Mouse (Mus musculus): Measurements from ENCODE around the gene 1700029H14Rik. TPM values are rescaled to one million over a fixed set of nuclear protein-coding genes. Genes with fewer than 3 reads are reported as not detected.

The 1700029H14Rik gene
- total RNA-seq, 1 experiment = not detected

DNA sequence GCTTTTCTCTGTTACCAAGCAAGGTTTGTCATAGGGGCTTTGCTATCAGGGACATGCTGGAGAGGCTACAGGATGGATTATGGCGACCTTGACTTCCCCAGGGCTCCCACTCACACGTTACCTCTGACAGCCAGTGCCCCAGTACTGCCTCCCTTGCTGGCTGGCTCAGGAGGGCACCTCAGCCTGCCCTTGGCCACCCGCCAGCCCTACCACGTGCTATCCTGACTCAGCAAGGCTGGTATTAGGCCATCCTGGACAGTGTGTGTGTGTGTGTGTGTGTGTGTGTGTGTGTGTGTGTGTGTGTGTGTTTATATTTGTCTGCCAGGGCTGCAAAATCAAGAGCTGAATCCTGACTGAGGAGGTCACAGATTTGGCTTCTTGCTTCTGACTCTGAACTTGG is 55.4 kb downstream of the 1700029H14Rik start:
- in situ Hi-C loops (cut with MboI; ENCODE audit: low sequenced_read_pairs in 2 of 2, unreplicated experiment in 2 of 2) = no loop called here
- DNase-seq (ENCODE audit: low read depth, low spot score) = no peak
- Histone ChIP-seq H3K4me3 (ENCODE audit: insufficient read depth in 1 of 2, low read depth in 1 of 2, low read length in 2 of 2, poor library complexity in 1 of 2, severe bottlenecking in 1 of 2) (no peak overlapping the region), H3K27ac (ENCODE audit: insufficient read depth, low read depth, low read length, poor library complexity, severe bottlenecking) (no peak overlapping the region), H3K9me3 (ENCODE audit: control insufficient read depth, insufficient read depth, low read depth, low read length) (no peaks in the 10 kb centered on the region), H3K9ac (ENCODE audit: insufficient read depth, low read depth, low read length, poor library complexity, severe bottlenecking) (no peak overlapping the region), H3K4me1 (ENCODE audit: control insufficient read depth in 2 of 2, insufficient read depth in 2 of 2, low read length in 2 of 2, poor library complexity in 1 of 2) (peaks cover 0 to 2% of the 10 kb centered on the region in 2 experiments; a peak in 1 of 4 replicates), H3K36me3 (ENCODE audit: control insufficient read depth, insufficient read depth, low read length, poor library complexity, severe bottlenecking) (no peaks in the 10 kb centered on the region)
- no peak for TF ChIP-seq HCFC1 (IDR thresholded peaks at IDR 0.05; ENCODE audit: borderline replicate concordance, insufficient read depth, low read length)
- TF ChIP-seq ZNF384 (IDR thresholded peaks at IDR 0.05; ENCODE audit: low read depth, low read length) = no peak
- no peak for TF ChIP-seq CHD2 (IDR thresholded peaks at IDR 0.05; ENCODE audit: low read depth, low read length)
- TF ChIP-seq ZC3H11A (IDR thresholded peaks at IDR 0.05; ENCODE audit: borderline replicate concordance, low read depth, low read length) = no peak
- TF ChIP-seq MAFK (IDR thresholded peaks at IDR 0.05; ENCODE audit: insufficient read depth, low read depth, low read length) = no peak

DNA sequence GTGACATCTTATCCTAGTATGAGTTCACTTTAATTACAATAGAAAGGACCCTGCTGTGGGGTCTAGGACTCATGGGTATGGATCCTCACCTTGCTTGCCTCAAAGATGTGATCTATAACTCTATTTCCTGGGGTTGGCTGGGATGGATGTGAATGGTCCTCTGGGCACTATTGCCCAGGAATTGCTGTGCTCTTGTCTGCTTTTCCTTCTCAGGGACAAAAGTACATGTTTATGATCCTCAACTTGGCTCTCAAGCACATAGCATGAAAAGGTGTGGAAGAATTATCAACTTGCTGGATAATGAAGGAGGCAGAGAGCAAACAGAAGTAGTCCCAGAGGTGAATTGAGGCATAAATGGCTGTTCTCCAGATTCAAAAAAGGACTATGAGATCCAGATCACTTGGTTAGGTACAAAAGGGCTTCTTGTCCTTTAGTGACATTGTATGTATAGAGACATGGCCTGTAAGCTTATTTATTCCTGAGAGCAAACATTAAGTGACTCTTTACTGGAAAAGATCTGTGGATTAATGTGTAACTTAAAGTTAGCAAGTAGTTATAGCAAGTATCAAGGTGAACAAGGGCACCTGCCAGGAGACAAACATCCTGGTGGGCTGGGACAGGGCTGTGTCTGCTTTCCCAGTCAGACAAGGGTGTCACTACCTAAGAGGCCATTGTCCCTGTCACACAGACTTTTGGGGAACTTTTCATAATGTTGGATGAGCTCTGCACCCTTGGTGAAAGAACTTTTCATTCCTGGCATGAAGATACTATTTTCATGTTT is 57.2 kb downstream of the 1700029H14Rik start:
- Histone ChIP-seq H3K27ac (ENCODE audit: insufficient read depth, low read depth, low read length, poor library complexity, severe bottlenecking) (no peak overlapping the region), H3K4me1 (ENCODE audit: control insufficient read depth in 2 of 2, insufficient read depth in 2 of 2, low read length in 2 of 2, poor library complexity in 1 of 2) (peaks cover 0 to 2% of the 10 kb centered on the region in 2 experiments; a peak in 1 of 4 replicates), H3K9ac (ENCODE audit: insufficient read depth, low read depth, low read length, poor library complexity, severe bottlenecking) (no peak overlapping the region), H3K36me3 (ENCODE audit: control insufficient read depth, insufficient read depth, low read length, poor library complexity, severe bottlenecking) (no peaks in the 10 kb centered on the region), H3K9me3 (ENCODE audit: control insufficient read depth, insufficient read depth, low read depth, low read length) (no peaks in the 10 kb centered on the region), H3K4me3 (ENCODE audit: insufficient read depth in 1 of 2, low read depth in 1 of 2, low read length in 2 of 2, poor library complexity in 1 of 2, severe bottlenecking in 1 of 2) (no peak overlapping the region)
- in situ Hi-C loops (cut with MboI; ENCODE audit: low sequenced_read_pairs in 2 of 2, unreplicated experiment in 2 of 2) = no loop called here
- TF ChIP-seq HCFC1 (IDR thresholded peaks at IDR 0.05; ENCODE audit: borderline replicate concordance, insufficient read depth, low read length) (no peak), CHD2 (IDR thresholded peaks at IDR 0.05; ENCODE audit: low read depth, low read length) (no peak), ZC3H11A (IDR thresholded peaks at IDR 0.05; ENCODE audit: borderline replicate concordance, low read depth, low read length) (no peak), ZNF384 (IDR thresholded peaks at IDR 0.05; ENCODE audit: low read depth, low read length) (no peak), MAFK (IDR thresholded peaks at IDR 0.05; ENCODE audit: insufficient read depth, low read depth, low read length) (no peak)
- no peak for DNase-seq (ENCODE audit: low read depth, low spot score)

DNA sequence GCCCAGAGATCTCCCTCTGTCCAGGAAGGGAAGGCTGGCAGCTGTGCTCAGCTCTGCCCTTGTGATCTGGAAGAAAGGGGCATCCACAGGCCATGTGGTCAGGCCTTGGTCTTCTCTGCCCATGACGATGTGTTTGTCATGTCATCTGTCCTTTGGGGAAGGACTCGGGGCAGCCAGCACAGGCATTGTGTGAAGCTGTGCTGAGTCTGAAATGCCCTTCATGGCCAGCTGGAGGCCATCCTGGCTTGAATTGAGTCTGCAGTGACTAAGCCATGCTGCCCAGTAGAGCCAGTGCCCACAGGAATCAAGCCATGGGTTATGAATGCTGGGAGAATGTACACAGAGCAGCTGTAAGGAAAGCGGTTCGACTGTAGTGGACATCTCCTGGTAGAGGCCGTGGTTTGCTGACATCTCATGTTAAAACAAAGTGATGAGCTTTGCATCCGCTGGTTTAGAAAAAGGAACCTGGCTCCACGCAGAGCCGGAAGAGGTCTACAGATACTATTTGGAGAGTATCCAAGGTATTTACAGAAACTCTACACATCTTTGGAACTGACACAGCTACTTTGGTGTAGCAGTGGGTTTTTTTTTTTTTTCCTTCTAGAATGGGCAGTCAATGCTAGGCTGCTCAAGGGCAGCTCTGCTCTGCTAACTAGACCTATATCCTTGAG is 58.2 kb downstream of the 1700029H14Rik start:
- H3K27ac ChIP-seq (ENCODE audit: insufficient read depth, low read depth, low read length, poor library complexity, severe bottlenecking) = no peak overlapping the region
- in situ Hi-C loops (cut with MboI; ENCODE audit: low sequenced_read_pairs in 2 of 2, unreplicated experiment in 2 of 2) = no loop called here
- no peak overlapping the region for H3K9ac ChIP-seq (ENCODE audit: insufficient read depth, low read depth, low read length, poor library complexity, severe bottlenecking)
- no peak for DNase-seq (ENCODE audit: low read depth, low spot score)
- H3K9me3 ChIP-seq (ENCODE audit: control insufficient read depth, insufficient read depth, low read depth, low read length) = no peaks in the 10 kb centered on the region
- peaks cover 0 to 2% of the 10 kb centered on the region in 2 experiments; a peak in 1 of 4 replicates for H3K4me1 ChIP-seq (ENCODE audit: control insufficient read depth in 2 of 2, insufficient read depth in 2 of 2, low read length in 2 of 2, poor library complexity in 1 of 2)
- TF ChIP-seq ZC3H11A (IDR thresholded peaks at IDR 0.05; ENCODE audit: borderline replicate concordance, low read depth, low read length) (no peak), MAFK (IDR thresholded peaks at IDR 0.05; ENCODE audit: insufficient read depth, low read depth, low read length) (no peak), CHD2 (IDR thresholded peaks at IDR 0.05; ENCODE audit: low read depth, low read length) (no peak), HCFC1 (IDR thresholded peaks at IDR 0.05; ENCODE audit: borderline replicate concordance, insufficient read depth, low read length) (no peak), ZNF384 (IDR thresholded peaks at IDR 0.05; ENCODE audit: low read depth, low read length) (no peak)
- no peaks in the 10 kb centered on the region for H3K36me3 ChIP-seq (ENCODE audit: control insufficient read depth, insufficient read depth, low read length, poor library complexity, severe bottlenecking)
- no peak overlapping the region for H3K4me3 ChIP-seq (ENCODE audit: insufficient read depth in 1 of 2, low read depth in 1 of 2, low read length in 2 of 2, poor library complexity in 1 of 2, severe bottlenecking in 1 of 2)

DNA sequence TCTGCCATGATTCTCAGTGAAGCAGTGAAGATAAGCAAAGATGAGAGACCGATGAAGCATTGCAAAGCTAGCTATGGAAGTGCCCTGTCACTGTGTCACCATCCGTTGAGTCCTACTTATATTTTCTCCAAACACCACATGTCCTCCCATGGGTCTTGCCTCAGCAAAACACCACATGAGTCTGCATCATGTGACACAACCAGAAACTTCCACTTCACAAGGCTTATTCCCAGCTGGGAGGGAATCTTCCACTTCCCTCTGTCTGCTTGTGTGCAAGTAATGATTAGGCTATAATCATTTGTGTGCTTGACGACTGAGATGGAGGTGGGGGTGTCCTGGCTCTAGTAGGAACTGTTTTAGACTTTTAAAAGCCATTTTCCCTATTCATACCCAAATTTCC is 61.0 kb downstream of the 1700029H14Rik start:
- DNase-seq (ENCODE audit: low read depth, low spot score) = no peak
- H3K4me1 ChIP-seq (ENCODE audit: control insufficient read depth in 2 of 2, insufficient read depth in 2 of 2, low read length in 2 of 2, poor library complexity in 1 of 2) = no peaks in the 10 kb centered on the region
- in situ Hi-C loops (cut with MboI; ENCODE audit: low sequenced_read_pairs in 2 of 2, unreplicated experiment in 2 of 2) = no loop called here

More for the DNA sequence above, 61.0 kb downstream of the 1700029H14Rik start:
- Histone ChIP-seq H3K9me3 (ENCODE audit: control insufficient read depth, insufficient read depth, low read depth, low read length) (no peaks in the 10 kb centered on the region), H3K36me3 (ENCODE audit: control insufficient read depth, insufficient read depth, low read length, poor library complexity, severe bottlenecking) (no peaks in the 10 kb centered on the region), H3K27ac (ENCODE audit: insufficient read depth, low read depth, low read length, poor library complexity, severe bottlenecking) (no peak overlapping the region), H3K9ac (ENCODE audit: insufficient read depth, low read depth, low read length, poor library complexity, severe bottlenecking) (no peak overlapping the region), H3K4me3 (ENCODE audit: insufficient read depth in 1 of 2, low read depth in 1 of 2, low read length in 2 of 2, poor library complexity in 1 of 2, severe bottlenecking in 1 of 2) (no peak overlapping the region)
- no peak for TF ChIP-seq CHD2 (IDR thresholded peaks at IDR 0.05; ENCODE audit: low read depth, low read length)
- no peak for TF ChIP-seq MAFK (IDR thresholded peaks at IDR 0.05; ENCODE audit: insufficient read depth, low read depth, low read length)
- TF ChIP-seq ZC3H11A (IDR thresholded peaks at IDR 0.05; ENCODE audit: borderline replicate concordance, low read depth, low read length) = no peak
- no peak for TF ChIP-seq ZNF384 (IDR thresholded peaks at IDR 0.05; ENCODE audit: low read depth, low read length)
- no peak for TF ChIP-seq HCFC1 (IDR thresholded peaks at IDR 0.05; ENCODE audit: borderline replicate concordance, insufficient read depth, low read length)

Other genes starting within 250 kb of the 1700029H14Rik start
- 97.9 and 110 TPM in 2 replicates for gene Tfdp1, start 223.7 kb downstream of the 1700029H14Rik start, total RNA-seq (2012; rRNA removed)
- gene Atp4b, start 165.6 kb downstream of the 1700029H14Rik start, total RNA-seq (2012; rRNA removed) = not detected in 2 replicates
- 0.04 and 0.05 TPM in 2 replicates for gene Grk1, start 157.4 kb downstream of the 1700029H14Rik start, total RNA-seq (2012; rRNA removed)
- 0.18 and 0.26 TPM in 2 replicates for gene Tmem255b, start 127.3 kb downstream of the 1700029H14Rik start, total RNA-seq (2012; rRNA removed)
- 20.7 and 28.8 TPM in 2 replicates for gene Gas6, start 68.0 kb downstream of the 1700029H14Rik start, total RNA-seq (2012; rRNA removed)
- gene Rasa3, start 115.1 kb upstream of the 1700029H14Rik start, total RNA-seq (2012; rRNA removed) = 7.6 and 14.4 TPM in 2 replicates
- 0.21 TPM in 1 of 2 replicates, not detected in the other for gene Cfap97d2, start 143.4 kb upstream of the 1700029H14Rik start, total RNA-seq (2012; rRNA removed)
- gene Cdc16, start 195.2 kb upstream of the 1700029H14Rik start, total RNA-seq (2012; rRNA removed) = 51.5 and 63.6 TPM in 2 replicates
- gene Upf3a, start 223.2 kb upstream of the 1700029H14Rik start, total RNA-seq (2012; rRNA removed) = 27.6 and 34.2 TPM in 2 replicates

All from ES-E14 (cell line).